Mouse (Mus musculus): Measurements from ENCODE around the gene Elk4.

The Elk4 gene

GRCm38 (mm10) chr1:132065475-132066172 lies 58.2 kb downstream of the Elk4 start:
- DNase-seq (ENCODE audit: low spot score) = no peak

- peak; percentile 65 for DNase-seq (ENCODE audit: low spot score)
These were observed 60.2 kb downstream of the Elk4 start, which contains the start of gene Mfsd4a for GRCm38 (mm10) chr1:132067261-132068255. TSS of gene Mfsd4a (minus strand) at chr1:132068062.

DNA sequence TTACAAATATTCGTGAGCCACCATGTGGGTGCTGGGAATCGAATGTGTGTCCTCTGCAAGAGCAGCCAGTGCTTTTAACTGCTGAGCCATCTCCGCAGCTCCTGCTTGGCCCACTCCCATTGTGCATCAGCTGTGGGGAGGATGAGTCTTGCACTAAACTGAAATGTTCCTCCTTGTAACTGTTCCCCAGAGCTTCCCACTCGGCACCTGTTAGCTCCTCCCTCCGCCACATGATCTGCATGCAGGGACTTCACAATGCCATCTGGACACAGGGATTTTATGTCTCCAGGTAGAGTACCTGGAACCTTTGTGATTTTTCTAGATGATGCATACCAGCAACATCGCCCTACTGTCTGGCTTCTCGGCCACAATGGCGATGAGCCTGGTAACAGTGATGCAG lies 62.0 kb downstream of the Elk4 start:
- no peak for DNase-seq (ENCODE audit: low spot score)

DNA sequence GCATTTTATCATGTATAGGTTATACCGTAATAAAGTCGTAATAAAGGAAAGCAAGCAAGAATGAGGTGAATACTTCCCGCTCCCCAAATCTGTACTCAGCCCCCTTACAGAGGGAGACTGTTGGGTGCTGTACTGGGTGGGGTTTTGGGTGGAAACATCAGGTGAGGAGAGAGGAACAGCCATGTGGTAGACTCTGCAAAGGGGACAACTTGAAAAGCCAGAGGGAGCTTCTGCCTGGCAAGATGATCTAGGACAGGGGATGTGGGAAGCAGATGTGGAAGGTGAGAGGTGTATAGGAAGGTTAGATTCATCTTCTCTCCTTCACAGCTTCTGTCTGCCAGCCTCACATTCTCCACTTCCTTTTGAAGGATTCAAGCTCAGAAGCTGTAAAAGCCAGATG lies 63.3 kb downstream of the Elk4 start:
- DNase-seq (ENCODE audit: low spot score) = no peak

DNA sequence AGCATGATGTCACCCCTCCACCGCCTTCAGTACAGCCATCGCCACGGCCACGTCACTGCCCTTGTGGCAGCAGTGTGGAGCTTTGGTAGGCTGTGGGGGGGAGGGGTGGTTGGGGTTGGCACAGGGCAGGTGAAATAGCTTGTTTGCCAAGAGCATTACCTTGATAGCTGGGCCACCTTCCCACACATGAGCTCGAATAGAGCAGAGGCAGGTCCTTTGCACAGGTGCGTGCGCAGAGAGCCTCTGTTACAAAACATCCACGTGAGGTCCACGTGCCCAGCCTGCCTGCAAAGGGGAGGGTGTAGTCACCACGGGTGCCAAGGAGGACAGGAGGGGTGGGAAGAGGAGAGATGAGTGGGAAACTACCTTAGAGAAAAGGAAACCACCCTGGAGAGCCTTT lies 68.2 kb downstream of the Elk4 start:
- DNase-seq (ENCODE audit: low spot score) = no peak

GRCm38 (mm10) chr1:132078413-132078812 lies 71.0 kb downstream of the Elk4 start:
- no peak for DNase-seq (ENCODE audit: low spot score)
